Mouse (Mus musculus) cerebellum, postnatal 25 days (tissue): ENCODE measurements at regions not wholly inside any gene's neighbourhood (a gene's known extent, or its start where the extent isn't known, plus 50 kb on each side); places are given as distances from the start of the nearest gene placed in this dataset.

ENCODE experiments used
- DNase-seq, 2 experiments: peaks; one replicate each; pipeline ENCODE4 v3.0.0; 2021; ENCODE audit warnings: mixed read lengths in 2 of 2

DNA sequence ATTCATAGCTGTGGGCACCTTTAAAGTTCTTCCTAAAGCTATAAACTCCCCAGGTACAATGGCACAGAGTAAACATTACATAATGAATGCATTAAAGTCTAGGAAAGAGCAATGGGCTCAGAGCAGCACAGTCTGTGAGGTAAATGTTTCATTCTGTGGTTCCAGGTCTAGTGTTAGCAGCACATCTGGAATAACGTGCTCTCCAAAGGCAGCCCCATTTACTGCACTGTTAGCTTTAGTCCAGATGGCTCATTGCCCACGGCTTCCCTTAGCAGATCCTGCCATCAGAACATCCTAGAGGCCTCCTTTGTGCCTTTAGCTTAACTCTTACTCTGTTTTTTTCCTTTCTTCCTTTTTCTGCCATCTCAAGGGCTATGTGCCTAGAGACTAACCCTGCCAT is 87.7 kb upstream of the Tspan7 start:
- DNase-seq: no peak

DNA sequence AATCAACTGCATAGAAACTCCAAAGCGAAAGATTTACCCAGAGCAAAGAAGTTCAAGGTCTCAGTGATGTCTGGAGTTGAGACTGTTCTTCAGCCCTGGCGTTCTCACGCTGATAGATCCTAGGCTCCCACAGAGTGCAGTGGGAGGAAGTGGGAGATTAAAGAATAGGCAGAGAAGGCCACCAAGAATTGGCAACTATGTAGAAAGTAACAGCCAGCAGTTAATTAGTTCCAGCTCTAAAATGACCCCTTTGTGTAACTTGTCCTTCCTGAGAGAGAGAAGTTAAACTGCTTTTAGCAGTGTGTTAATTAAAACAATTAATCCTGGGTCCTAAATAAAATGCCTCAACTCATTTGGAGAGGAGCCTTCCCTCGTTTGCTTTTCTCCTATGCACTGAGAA is 73.7 kb upstream of the Tspan7 start:
- no peak for DNase-seq

DNA sequence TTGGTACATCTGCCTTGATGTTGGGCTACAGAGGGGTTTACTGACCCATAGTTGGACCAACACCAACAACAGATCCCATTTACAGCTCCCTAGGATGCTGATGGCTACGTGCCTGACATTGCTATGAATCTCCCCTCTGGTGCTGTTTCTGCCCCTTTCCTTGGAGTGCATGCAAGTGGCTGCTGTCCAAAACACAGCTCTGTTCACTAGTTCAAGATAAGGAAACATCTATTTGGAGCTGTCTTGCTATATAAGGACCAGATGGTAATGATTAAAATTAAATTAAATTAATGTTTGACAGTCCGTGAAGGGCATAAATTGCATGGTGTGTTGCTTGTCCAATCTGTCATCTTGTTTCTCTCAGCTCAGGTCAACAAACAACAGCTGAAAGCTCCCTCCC is 62.5 kb upstream of the Tspan7 start:
- peak; percentile 20 to 36 for DNase-seq
